Mouse (Mus musculus) ES-Bruce4 (cell line): Measurements from ENCODE around the gene Pyroxd1. TPM values are rescaled to one million over a fixed set of nuclear protein-coding genes. Genes with fewer than 3 reads are reported as not detected.

Experiments used
- H3K27ac ChIP-seq: 2 replicates; pipeline ENCODE4 v1.5.1; 2012; ENCODE audit warnings: low read length, inconsistent platforms; ENCODE audit not compliant: insufficient read depth
- H3K27me3 ChIP-seq: 2 replicates; pipeline ENCODE4 v1.6.1; 2012; ENCODE audit warnings: mild to moderate bottlenecking, low read length, inconsistent platforms; ENCODE audit not compliant: control insufficient read depth, poor library complexity, insufficient read depth, severe bottlenecking
- H3K36me3 ChIP-seq: 2 replicates; pipeline ENCODE4 v1.6.1; 2012; ENCODE audit warnings: inconsistent platforms, mild to moderate bottlenecking, low read length, moderate library complexity; ENCODE audit not compliant: control insufficient read depth, poor library complexity, insufficient read depth, severe bottlenecking
- H3K4me1 ChIP-seq: one replicate; pipeline ENCODE4 v1.8.1; 2011; ENCODE audit warnings: low read length; ENCODE audit not compliant: control insufficient read depth, insufficient read depth
- H3K4me3 ChIP-seq: 2 replicates; pipeline ENCODE4 v1.5.1; 2011; ENCODE audit warnings: low read depth, mild to moderate bottlenecking, low read length
- H3K9ac ChIP-seq: 2 replicates; pipeline ENCODE4 v1.6.1; 2012; ENCODE audit warnings: low read depth, mild to moderate bottlenecking, inconsistent platforms; ENCODE audit not compliant: poor library complexity, severe bottlenecking
- H3K9me3 ChIP-seq: replicated peaks from 2 replicates; pipeline ENCODE4 v1.6.1; 2012; ENCODE audit warnings: mild to moderate bottlenecking, low read length, inconsistent platforms; ENCODE audit not compliant: control insufficient read depth, poor library complexity, insufficient read depth, severe bottlenecking
- CTCF ChIP-seq: IDR thresholded peaks from one replicate; pipeline ENCODE4 v1.8.1; 2011; ENCODE audit warnings: low read depth, low read length
- EP300 ChIP-seq: IDR thresholded peaks from 2 replicates; pipeline ENCODE4 v1.6.1; 2011; ENCODE audit warnings: low read depth, low read length; ENCODE audit not compliant: insufficient read depth
- POLR2A ChIP-seq: IDR thresholded peaks from one replicate; pipeline ENCODE4 v1.8.1; 2011; ENCODE audit warnings: low read length; ENCODE audit not compliant: insufficient read depth
- polyA plus RNA-seq: library from polyadenylated mRNA; stranded (reverse); fragments of >200 nt; gene quantifications from 2 replicates; pipeline ENCODE4 v1.2.4, GENCODE M21; 2011; ENCODE audit warnings: low read depth; ENCODE audit not compliant: missing spikeins, insufficient read depth, insufficient read length

Gene Pyroxd1
- polyA plus RNA-seq, 1 experiment, result 9.9 TPM

- H3K4me3 ChIP-seq, result no peak overlapping the region
- no peak overlapping the region for H3K27ac ChIP-seq
- TF ChIP-seq CTCF (no peak), POLR2A (no peak), EP300 (no peak)
- no peak overlapping the region for H3K9ac ChIP-seq
- H3K4me1 ChIP-seq, result no peaks in the 10 kb centered on the region
- no peaks in the 10 kb centered on the region for H3K9me3 ChIP-seq
- H3K36me3 ChIP-seq, result peaks cover 23% of the 10 kb centered on the region
- no peaks in the 10 kb centered on the region for H3K27me3 ChIP-seq
Observed at GRCm38 (mm10) chr6:142365742-142366472, 20.5 kb downstream of the Pyroxd1 start.

- no peaks in the 10 kb centered on the region for H3K9me3 ChIP-seq
- no peak overlapping the region for H3K9ac ChIP-seq
- no peak overlapping the region for H3K27ac ChIP-seq
- H3K4me1 ChIP-seq, result no peaks in the 10 kb centered on the region
- H3K27me3 ChIP-seq, result no peaks in the 10 kb centered on the region
- no peak overlapping the region for H3K4me3 ChIP-seq
- peaks cover 22% of the 10 kb centered on the region for H3K36me3 ChIP-seq
- TF ChIP-seq EP300 (no peak), POLR2A (no peak)
Observed at GRCm38 (mm10) chr6:142366473-142367018, 21.1 kb downstream of the Pyroxd1 start.

DNA sequence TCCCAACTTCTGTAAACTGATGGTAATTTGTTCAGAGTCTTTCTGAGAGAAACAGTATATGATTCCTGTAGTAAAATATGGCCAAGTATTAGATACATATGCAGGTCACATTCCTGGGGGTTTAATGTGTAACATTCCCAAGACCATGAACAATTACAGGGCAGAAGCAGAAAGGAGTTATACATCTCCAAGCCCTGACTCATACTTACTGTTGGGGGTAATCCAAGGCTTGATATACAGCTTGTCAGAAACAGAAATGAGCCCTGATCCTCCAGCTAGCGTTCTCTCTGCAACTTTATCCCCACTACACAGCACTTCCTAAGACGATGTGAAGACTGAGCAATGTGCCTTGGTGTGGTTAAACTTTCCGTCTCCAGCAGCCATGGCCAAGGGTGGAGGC, 22.1 kb downstream of the Pyroxd1 start:
- H3K9me3 ChIP-seq, result no peaks in the 10 kb centered on the region
- peaks cover 21% of the 10 kb centered on the region for H3K36me3 ChIP-seq
- H3K4me1 ChIP-seq, result no peaks in the 10 kb centered on the region
- H3K27ac ChIP-seq, result no peak overlapping the region
- H3K27me3 ChIP-seq, result no peaks in the 10 kb centered on the region
- TF ChIP-seq EP300, result no peak
- no peak for TF ChIP-seq POLR2A
- TF ChIP-seq CTCF, result no peak
- no peak overlapping the region for H3K9ac ChIP-seq
- no peak overlapping the region for H3K4me3 ChIP-seq

DNA sequence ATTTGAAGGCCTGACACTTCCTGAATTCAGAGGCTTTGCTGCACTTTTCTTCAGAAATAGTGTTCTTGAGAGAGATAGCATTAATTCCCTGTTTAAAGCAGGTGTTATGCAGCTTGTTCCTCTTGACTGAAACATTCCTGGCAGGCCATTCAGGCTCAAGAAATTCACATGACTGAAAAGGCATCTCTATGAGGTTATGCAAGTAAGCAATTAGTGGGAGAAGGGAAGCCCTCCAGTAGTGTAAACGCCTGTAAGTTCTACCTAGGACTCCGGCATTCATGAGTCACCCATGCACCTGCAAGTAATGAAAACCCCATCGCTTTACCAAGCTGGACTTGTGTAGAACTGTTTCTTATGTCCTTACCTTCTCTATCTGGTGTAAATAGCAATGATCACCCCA, 24.1 kb downstream of the Pyroxd1 start:
- H3K9ac ChIP-seq, result no peak overlapping the region
- H3K4me1 ChIP-seq, result no peaks in the 10 kb centered on the region
- TF ChIP-seq POLR2A (no peak), EP300 (no peak), CTCF (no peak)
- no peak overlapping the region for H3K27ac ChIP-seq
- peaks cover 17% of the 10 kb centered on the region for H3K36me3 ChIP-seq
- H3K4me3 ChIP-seq, result no peak overlapping the region
- H3K27me3 ChIP-seq, result no peaks in the 10 kb centered on the region
- no peaks in the 10 kb centered on the region for H3K9me3 ChIP-seq

- Histone ChIP-seq H3K27ac (no peak overlapping the region), H3K36me3 (peaks cover 5% of the 10 kb centered on the region; the same call in 1 of the 2 replicates), H3K9ac (no peak overlapping the region), H3K27me3 (no peaks in the 10 kb centered on the region), H3K9me3 (no peaks in the 10 kb centered on the region), H3K4me3 (no peak overlapping the region), H3K4me1 (no peaks in the 10 kb centered on the region)
- no peak for TF ChIP-seq CTCF
- no peak for TF ChIP-seq EP300
- no peak for TF ChIP-seq POLR2A
Observed at GRCm38 (mm10) chr6:142377081-142377480, 31.6 kb downstream of the Pyroxd1 start.

DNA sequence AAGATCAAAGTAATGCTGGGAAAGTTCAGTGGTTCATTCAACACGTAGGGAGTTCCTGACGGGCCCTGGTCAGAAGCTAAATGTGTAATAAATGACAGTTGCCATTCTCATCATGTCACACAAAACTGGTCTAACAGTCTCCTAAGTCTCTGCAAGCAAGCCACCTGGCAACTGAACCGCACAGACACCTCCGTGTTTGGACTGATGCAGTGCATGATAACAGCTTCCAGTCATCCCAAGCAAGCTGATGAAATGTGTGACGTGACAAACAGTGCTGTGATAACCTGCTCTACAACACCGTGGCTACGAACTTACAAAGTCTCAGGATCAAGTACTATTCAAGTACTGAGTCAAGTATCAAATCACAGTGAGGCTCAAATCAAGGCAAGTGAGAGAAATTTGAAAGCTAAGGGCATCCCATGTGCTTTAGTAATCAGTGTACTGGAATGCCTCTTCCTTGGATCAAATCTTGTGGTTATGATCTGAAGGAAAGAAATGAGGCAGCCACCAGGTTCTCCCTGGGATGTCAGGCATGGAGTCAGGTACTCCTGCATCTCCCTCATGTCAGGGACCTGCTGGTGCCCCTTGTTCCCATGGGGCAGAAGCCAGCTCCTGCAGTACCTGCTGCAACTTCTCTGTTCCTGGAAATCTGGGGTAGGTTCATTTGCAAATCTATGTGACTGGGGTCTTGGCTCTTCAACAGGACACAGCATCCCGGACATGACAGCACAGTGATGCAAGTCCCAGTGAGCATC, 33.3 kb downstream of the Pyroxd1 start:
- no peak for TF ChIP-seq CTCF
- TF ChIP-seq EP300, result no peak
- no peak for TF ChIP-seq POLR2A
- Histone ChIP-seq H3K27ac (no peak overlapping the region), H3K4me3 (no peak overlapping the region), H3K9ac (no peak overlapping the region), H3K27me3 (no peaks in the 10 kb centered on the region), H3K36me3 (peaks cover 5% of the 10 kb centered on the region; the same call in 1 of the 2 replicates), H3K4me1 (no peaks in the 10 kb centered on the region), H3K9me3 (no peaks in the 10 kb centered on the region)
